Mouse (Mus musculus) cerebellum, adult 11-12 months (tissue): ENCODE measurements around the gene Recql5.

Source experiments
- DNase-seq: peaks from one replicate; pipeline ENCODE4 v3.0.0; 2022

The Recql5 gene

DNA sequence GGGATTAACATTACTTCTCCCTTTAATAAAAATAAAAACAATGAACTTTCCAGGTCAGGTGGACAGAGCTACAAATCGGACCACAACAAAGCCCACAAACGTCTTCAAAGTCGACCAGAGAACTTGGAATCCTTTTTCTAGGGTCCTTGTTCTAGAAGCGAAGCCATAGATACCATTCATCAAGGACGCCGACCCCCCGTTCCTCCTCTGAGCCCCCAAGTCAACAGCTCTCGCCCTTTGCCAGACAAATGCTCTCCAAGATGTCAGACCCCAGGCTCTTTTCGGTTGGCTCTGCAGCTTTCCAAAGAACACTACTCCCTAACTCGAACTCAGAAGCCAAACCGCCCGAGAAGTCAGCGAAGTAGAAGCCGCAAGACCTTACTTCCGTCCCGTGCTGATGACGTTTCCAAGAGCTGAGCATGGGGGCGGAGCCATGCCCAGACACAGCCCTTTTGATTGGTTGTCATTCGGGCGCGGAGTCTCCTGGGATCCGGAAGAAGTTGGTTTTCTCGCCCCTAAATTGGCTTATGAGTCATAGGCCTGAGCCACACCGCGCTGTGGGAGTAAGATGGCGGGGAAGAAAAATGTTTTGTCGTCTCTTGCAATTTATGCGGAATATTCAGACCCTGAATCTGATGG lies at the start of gene Recql5, which contains the start of gene Sap30bp:
Recql5 (minus strand) TSS at position 370 of the 639 bp plus-strand sequence.
Sap30bp (plus strand) TSS at position 175 of the 639 bp plus-strand sequence.
- DNase-seq = peak; percentile 97

DNA sequence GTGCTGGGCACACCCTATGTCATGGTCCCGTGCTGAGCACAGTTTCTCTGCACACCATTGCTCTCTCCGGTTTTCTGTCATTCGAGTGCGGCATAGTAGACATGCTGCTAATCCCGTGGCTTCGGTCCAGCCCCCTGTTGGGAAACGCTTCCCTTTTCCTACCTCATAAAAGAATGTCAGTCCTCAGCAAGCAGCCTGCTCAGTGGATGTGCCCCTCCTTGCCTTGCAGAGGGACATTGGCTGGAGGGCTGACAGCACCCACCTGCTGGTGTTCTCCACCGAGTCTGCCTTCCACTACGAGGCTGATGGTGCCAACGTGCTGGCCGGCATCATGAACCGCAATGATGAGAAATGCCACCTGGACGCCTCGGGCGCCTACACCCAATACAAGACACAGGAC lies 49.2 kb upstream of the Recql5 start:
- peak; percentile 53 for DNase-seq

DNA sequence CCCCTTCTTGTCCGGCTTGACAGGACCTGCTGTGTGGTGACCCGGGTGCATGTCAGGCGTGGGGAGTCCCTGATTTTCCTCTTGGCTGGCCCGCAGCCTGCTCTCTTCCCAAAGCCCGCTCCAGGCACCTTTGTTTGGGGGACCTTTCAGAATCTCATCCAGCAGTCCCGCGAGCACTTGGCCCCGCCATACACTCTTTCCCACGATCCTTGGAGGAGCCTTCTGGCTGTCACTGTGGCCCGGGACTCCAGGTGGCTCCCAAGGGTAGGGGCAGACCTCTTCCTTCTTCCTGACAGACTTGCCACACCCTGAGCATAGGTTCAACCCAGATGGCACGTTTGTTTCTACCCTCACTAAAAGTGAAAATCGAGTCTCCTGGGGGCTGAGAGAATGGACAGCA lies 42.3 kb upstream of the Recql5 start:
- DNase-seq = no peak

DNA sequence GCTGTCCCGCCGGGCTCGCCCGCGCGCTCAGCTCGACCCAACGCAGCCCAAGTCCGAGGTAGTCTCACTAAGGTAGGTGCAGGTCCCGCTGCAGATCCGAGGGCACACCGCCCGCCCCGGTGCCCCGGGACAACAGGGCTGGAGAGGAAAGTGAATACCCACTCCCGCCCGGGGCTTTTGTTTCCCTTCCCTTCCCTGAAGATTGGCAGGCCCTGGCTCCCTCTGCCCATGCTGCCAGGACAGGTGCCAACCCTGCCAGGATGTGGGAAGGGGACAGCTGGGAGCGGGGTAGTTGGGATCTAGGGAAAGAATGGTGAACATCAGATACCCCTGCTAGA lies 41.8 kb upstream of the Recql5 start:
- no peak for DNase-seq

DNA sequence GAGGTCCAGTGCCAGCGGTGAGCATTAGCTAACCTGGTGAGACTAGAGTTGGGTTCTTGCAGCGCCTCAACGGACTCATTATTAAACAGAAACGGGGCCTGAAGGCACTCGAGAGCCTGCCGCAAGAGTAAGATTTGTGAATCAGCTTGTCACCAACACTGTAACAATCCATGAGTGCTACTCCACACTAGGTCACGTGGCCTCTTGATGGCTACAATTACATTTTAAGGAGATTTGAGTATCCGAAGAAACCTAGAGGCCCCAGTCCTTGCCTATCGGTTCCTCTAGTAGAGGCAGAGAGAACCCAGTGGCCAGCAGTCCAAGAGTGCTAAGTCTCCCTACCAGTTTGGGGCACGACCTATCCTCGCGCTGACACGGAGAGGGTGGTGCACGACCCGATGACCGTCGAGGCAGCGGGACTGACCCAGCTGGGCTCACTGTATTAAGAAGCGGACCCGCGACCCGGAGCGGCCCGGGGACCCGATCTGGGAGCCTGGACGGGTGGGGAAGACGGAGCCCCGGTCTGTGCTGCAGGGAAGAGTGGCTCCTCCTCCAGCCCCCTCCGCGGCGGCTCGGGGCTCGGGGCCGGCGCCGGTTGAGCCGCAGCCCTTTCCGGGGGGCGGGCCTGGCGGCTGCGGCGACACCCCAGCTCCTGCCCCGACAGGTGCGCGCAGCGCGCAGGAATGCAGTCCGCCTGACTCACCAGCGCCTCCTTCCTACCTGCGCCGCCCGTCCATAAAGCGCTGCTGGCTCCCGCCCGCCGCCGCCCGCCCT lies 41.2 kb upstream of the Recql5 start, which contains the start of gene Itgb4:
Itgb4 (plus strand) TSS at position 401 of the 774 bp plus-strand sequence.
- DNase-seq = no peak

DNA sequence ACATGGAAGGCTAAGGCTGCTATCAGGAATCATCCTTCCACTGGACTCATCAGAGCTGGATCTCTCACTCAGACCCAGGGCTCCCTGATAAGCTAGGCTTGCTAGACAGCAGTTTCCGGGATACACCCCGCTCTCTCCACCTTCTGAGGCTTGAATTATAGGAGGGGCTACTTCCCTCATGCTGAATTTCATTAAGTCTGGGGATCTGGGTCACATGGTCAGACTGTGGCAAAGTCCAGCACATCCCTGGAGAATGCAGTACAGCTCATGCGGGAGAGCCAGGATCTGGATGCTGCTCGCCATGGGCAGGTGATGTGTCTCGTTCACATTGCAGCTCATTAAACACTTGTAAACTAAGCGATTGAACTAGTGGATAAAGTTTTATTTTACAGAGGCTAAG lies 37.7 kb upstream of the Recql5 start:
- no peak for DNase-seq

DNA sequence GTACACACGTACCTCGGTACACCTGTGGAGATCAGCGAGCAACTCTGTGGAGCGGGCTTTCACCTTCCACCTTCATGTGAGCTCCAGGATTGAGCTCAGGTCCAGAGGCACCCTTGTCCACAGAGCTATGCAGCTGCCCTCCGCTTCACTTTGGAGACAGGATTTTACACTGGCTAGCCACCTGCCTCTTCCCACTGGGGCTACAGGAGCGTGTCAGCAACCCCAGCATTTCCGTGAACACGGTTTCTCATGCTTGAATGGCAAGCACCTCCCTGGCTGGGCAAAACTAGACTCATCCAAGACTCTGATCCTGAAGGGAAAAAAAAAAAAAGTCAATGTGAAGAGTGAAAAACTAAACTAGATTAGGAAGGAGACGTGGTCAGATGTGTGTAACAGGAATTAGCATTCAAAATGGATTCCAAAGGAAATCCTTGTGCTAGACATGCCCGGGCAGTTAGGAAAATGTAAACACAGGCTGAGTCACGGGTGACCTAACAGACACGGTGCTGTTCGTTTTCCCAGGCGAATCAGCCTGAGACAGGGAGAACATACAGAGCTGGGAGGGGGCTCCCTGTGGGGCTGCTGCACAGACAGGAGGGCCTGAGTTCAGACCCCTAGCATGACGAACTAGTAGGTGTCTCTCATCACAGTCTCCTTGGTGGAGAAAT lies 36.9 kb upstream of the Recql5 start:
- no peak for DNase-seq

DNA sequence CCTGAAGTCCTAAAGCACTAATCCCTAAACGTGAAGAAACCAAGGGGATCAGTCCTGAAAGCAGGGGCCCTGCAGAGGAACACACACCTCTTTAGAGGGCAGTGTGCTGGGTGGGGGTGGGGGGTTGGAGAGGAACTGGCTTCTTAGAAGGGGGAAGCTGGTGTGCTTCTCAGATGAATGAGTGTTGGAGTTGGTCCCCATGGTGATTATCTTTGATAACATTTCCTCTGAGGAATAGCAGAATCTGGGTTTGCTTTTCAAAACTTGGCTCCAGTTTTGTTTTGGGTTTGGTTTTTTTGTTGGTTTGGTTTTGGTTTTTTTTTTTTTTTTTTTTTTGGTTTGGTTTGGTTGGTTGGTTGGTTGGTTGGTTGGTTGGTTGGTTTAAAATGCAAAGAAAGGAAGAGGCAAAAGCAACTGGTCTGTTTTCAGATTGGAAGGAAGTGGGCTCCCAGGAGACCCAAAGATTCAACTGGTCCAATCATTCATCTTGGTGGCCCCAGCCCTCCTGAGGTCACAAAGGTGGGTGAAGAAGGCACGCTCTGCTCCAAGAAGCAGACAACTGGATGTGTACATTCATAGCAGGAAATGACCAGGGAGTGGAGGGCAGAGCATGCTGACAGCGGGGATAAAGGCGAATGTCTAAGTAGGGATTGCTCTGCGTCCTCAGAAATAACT lies 35.6 kb upstream of the Recql5 start:
- DNase-seq = no peak

DNA sequence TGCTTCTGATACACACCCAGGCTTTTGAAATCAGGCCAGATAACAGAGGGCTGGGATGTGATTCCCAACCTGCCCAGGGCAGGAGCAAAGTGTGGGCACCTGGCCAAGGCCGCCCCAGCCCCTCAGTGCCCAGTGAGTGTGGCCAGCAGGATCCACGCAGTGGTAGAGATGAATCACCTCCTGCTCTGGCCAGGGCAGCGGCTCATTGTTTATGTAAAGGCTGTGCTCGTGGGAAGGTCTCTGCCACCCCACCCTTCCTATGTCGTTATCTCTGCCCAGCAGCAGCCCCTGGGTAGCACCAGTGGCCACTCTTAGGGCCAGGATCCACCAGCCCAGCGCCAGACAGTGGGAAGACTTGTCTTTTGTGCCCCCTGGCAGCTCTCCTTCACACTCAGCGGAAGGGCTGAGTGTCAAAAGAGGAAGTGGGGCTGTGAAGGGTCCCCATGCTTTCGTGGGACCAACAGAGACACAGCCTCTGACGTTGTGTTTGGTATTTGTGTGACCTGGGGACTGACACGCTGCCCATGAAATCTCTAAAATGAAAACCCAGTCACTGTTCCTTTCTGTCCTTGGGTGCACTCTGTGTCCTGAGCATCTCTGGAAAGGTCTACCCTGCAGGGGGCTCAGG lies 31.8 kb upstream of the Recql5 start:
- DNase-seq = no peak

DNA sequence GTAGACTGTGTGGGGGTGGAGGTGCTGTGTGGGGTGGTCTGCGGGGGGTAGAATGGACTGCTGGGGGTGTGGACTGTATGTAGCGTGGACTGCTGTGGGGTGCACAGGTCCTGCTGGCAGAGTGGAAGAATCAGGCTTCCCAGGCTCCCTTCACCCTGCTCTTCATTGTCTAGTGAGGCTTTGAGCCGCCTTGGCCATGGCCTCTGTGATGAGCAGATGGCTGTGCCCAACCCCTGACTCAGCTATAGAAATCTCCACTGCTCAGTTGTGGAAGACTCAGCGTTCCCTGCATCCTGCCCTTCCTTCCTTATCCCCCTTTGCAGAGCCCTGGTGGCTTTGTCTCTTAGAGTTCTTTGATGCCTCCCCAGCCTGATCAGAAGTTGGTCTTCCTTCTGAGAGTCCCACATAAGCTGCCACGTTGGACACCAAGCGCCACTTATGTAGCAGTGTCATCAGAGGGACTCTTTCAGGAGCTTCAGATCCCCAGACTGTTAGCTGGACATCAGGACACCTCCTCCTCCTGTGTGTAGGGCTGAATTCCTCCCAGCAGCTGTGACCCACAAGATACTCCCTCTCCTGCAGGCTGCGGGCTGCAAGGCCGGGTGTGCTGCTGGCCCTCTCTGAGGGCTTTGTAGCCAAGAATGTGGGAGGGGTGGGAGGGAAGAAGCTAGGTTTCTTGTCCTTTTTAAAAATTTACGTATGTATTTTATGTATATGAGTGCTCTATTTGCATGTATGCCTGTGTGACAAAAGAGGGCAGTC lies 29.6 kb upstream of the Recql5 start:
- DNase-seq = no peak

DNA sequence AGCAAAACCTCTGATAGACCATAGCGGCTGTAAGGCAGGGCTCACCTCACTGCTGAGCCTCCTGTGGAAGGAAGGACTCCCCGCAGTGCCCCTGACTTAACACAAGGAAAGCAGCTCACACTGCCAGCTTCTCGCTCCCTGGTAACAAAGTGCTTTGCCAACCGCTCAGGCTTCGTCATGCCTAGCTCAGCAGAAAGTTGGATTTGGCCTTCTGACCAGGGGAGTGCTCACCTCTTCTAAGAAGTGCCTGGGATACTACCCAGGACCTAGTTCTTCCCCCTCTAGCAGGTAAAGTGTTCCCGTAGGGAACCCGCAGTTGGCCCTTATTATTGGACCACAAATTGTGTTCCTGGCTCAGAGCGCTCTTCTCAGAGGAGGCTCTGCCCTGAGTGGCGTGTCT lies 25.7 kb upstream of the Recql5 start:
- no peak for DNase-seq

DNA sequence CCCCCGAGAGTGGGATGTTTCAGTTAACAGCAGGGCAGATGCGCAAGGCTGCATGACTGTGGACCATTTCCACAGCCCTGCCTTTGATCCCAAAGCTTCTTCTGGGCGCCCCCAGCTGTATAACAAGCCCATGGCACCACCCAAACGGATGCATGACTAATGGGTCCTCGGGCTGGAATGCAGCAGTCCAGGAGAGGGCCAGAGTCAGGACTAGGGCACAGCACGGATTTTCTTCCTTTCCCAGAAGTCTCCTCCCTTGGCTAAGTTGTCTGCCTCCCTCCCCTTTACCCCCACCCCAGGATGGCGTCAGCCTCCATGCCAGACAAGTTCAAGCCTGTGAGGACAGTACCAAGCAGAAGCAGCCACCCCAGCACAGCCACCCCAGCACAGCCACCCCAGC lies 24.7 kb upstream of the Recql5 start:
- no peak for DNase-seq

DNA sequence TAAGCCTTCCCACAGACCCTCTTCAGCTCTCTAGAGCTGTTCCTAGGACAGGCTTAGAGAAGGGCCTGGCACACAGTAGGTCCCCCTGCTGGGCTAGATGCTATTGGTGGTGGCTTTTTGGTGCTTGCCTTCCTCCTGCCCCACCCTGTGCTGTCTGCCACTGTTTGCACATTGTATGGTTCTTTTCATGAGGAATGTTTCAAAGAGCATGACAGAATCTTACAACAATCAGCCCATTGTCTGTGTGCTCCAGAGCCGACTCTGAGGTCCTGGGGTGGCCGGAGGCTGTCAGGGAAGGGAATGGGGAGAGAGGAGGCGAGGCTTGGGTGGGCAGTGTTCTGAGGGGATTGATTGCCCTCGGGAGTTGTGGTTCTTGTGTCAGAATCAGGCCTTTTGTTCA lies 23.2 kb upstream of the Recql5 start:
- no peak for DNase-seq

DNA sequence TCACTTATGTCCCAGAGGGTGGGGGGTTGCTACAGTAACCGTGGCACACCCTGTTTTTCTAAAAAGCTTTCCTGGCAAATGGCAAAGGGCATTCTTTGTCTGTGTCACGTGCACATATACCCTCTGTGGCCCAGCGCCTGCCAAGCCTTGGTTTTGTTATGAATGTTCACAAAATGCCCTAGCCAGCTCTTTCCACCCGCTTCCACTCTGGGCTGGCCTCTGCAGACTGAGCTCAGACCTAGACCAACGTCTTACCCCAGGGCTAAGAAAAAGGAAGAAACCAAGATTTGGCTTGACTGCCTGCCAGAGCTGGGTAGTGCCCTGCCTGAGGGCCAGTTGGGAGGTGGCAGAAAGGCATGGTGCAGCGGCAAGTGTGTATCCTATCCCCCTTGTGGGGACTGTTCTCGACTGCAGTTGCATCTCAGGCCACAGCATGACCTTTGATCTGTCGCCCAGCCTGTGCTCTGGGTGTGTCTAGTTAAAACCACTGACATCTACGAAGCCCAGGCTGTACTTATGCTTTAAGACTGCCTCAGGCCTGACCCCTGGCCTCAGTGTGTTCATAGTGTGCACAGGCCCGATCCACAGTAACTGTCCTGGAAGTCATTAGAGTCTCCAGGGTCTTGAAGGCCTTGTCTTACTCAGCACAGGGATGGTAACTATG lies 22.1 kb upstream of the Recql5 start:
- no peak for DNase-seq

DNA sequence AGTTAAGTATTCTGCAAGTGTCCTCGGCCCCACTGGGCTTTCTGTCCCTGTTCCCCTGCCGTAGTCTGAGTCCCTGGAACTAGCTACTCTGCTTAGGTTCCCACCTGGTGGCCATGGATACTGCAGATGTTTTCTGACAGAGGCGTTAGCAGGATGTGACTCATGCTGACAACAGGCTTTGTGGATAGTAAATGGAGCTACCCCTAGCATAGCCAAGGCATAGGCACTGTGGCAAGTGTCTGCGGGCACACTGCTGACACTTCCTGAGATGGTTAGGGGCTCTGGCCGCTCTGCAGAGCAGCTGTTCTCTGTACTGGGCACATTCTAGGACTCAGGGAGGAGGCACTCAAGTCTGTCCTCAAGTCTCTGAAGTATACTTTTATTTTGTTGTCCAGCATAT lies 21.4 kb upstream of the Recql5 start:
- DNase-seq = no peak

DNA sequence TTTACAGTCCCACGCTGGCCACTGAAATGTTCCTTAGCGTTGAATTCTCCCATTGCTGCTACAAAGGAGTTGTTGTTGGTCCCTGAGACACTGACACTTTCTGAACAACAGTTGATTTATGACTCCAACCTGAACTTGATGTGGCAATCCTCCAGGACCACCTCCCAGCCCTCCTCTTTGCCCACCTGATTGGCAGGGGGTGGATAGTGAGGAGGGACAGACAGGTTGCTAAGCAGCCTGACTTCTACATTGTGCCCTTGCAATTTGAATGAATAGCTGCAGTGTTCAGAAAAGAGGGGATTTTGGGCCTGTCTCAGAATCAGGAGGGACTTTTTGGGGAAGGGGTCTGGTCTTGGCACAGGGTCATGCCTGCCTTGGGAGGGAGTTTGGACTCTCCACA lies 17.4 kb upstream of the Recql5 start:
- DNase-seq = no peak

DNA sequence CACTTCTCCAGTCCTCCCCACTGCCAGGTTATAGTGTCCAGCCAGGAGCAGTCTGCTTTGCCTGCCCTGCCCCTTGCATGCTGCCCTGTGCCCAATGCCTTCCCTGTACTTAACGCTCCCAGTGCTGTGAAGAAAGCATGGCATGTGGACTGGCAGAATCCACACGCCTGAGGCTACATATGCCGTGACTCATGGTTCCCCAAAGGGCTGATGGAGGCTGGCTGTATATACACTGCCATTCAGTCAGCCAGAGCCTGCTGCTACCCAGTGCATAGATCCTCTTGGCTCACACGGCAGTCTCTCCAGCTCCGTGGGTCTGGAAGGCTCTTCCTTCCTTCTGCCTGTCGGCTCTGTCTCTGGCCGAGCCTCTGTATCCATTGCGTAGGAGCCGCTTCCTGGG lies 15.0 kb upstream of the Recql5 start:
- DNase-seq = no peak

DNA sequence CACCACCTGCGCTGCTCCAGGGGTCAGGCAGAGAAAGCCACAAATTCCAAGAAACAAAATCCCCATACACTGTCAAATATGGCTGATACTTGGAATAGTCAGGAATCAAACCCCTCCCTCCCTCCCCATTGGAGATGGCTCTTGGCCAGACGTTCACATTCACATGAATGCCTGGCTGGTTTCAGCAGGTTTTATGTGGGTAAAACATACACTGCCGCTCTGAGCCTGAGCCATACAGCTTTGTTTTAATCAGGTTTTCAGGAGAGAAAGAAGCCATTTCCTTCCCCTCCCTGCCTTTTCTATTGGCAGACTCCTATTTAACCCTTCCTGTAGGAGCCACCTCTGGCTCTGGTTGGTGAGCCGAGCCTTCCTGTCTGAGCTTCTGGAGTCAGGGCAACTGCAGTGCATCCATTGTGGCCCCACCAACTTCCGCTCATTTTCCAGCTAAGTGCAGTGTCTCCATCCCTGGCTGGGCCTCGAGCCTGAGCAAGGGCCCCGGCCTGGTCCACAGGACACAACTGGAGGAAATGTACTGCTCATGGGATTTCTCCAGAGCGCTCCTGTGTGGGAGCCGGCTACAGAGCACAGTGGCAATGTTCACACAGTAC lies 13.0 kb upstream of the Recql5 start:
- DNase-seq = no peak

DNA sequence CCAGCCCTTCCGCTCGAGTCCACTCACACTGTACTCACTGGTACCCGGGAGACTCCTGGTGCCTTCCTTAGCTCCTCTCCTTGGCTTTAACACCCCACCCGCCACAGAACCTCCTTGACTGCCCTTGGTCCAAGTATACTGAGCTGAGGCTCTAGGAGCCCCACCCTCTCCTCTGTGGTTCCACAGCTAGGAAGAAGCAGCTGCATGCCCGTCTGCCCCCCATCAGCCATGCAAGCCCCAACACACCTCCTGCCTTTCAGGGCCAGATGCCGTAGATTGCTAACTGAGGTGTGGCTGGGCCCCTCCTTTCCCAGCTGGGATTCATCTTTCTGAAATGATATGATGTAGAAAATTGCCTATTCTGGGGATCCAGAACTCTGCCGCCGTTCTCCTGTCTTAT lies 12.0 kb upstream of the Recql5 start:
- DNase-seq = no peak

DNA sequence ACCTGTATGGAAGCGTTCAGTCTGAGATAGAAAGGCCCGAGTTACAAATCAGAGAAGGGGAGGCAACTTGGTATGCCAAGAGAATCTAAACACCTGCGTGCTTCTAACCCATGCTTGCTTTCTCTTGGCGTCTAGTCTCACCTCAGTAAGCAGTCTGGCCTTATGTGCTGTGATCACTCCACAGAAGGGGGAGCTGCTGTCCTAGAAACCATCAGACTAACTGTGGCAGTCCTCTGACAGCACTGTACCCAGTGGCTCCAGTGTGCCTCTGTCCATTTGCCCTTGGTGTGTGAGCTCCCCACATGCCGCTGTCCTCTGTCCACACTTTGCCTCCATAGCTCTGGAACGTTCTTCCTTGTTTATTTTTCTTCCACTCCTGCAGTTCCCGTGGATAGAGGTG lies 8.7 kb upstream of the Recql5 start:
- DNase-seq = no peak

DNA sequence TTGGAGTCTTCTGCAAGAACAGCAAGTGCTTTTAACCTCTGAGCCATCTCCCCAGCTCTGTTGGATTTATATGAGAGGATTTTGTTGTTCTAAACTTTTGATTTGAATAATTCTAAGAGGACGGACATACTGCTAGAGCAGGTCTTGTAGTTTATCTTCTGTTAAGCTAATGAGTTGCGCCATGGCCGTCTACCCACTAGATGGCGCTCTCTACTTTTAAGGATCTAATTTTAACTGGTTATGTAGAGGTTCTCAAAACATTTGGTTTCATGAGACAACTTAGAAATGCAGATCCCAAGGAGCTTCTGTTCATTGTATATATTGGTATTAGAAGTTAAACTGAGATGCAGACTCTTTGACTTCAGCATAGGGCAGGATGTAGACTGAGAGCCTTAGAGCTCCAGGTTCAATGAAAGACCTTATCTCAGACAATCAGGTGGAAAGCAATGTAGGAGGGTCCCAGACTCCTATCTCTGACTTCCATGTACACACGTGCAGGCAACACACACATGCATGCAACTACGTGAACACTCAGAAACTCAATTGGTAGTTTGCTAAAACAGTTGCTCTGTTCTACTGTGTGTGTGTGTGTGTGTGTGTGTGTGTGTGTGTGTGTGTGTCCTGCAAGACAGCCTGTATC lies 6.5 kb upstream of the Recql5 start:
- DNase-seq = peak; percentile 46
